9 mouse cellular contexts compared by ENCODE assay signal in genomic region chr9:55542366-55543325, GRCm38 (mm10). TPM values are rescaled to one million over a fixed set of nuclear protein-coding genes. Genes with fewer than 3 reads are reported as not detected.
DNase-seq lines count a peak whose midpoint lies in the region; ATAC-seq and TF ChIP-seq lines count a peak whose summit lies in the region.
"Had no signal": no experiment of that assay in that cellular context is flagged by ENCODE, and none has a peak within 500 bp of the region (broad histone marks: within the 10 kb centered on the region; RNA-seq: fewer than 3 reads in every experiment).

No protein-coding gene starts in this region.

- no peak for TF ChIP-seq CTCF in layer of hippocampus, adult 2 months (conservative IDR thresholded peaks at IDR 0.05)

- H3K9ac ChIP-seq in liver, embryonic 11.5 days (ENCODE audit: low read depth, low read length): peak overlapping the region; percentile 34; the same call in 1 of the 2 replicates
- H3K9ac ChIP-seq in embryonic facial prominence, embryonic 11.5 days (replicated peaks; ENCODE audit: low read length): peak overlapping the region; percentile 60
- no peak overlapping the region; the same call in 1 of the 2 replicates for H3K9ac ChIP-seq in hindbrain, embryonic 16.5 days (ENCODE audit: low read depth, low read length)
- no peak overlapping the region for H3K9ac ChIP-seq in liver, embryonic 16.5 days (ENCODE audit: low read depth, low read length)

- DNase-seq in liver, embryonic 11.5 days (ENCODE audit: low spot score): peak; percentile 58
- no peak for DNase-seq in liver
- peak; percentile 22 for DNase-seq in embryonic facial prominence, embryonic 11.5 days (ENCODE audit: low spot score)
- peak; percentile 33 for DNase-seq in testis, postnatal 14 days (ENCODE audit: low spot score)
- no peak for DNase-seq in layer of hippocampus, adult 2 months (ENCODE audit: low spot score in 2 of 2)
- no peak for DNase-seq in layer of hippocampus, adult 8-10 months (ENCODE audit: low spot score in 2 of 2)

- H3K27me3 ChIP-seq in liver, embryonic 11.5 days (replicated peaks; ENCODE audit: control insufficient read depth, insufficient read depth, low read length): peaks cover 99% of the 10 kb centered on the region
- H3K27me3 ChIP-seq in embryonic facial prominence, embryonic 11.5 days (ENCODE audit: control insufficient read depth, insufficient read depth, low read length): peaks cover 58% of the 10 kb centered on the region
- H3K27me3 ChIP-seq in hindbrain, embryonic 16.5 days (replicated peaks; ENCODE audit: control insufficient read depth, insufficient read depth, low read length): peaks cover 53% of the 10 kb centered on the region
- H3K27me3 ChIP-seq in liver, embryonic 16.5 days (ENCODE audit: control insufficient read depth, insufficient read depth, low read depth, low read length): peaks cover 96% of the 10 kb centered on the region

- no peak overlapping the region for H3K27ac ChIP-seq in liver, embryonic 11.5 days (ENCODE audit: low read depth, low read length)
- H3K27ac ChIP-seq in embryonic facial prominence, embryonic 11.5 days (replicated peaks; ENCODE audit: low read depth, low read length): 0 out of 2 replicates have a peak overlapping the region, but pooled peaks have one; percentile 28
- H3K27ac ChIP-seq in hindbrain, embryonic 16.5 days (ENCODE audit: low read depth, low read length): no peak overlapping the region
- no peak overlapping the region for H3K27ac ChIP-seq in liver, embryonic 16.5 days (ENCODE audit: low read length)
- H3K27ac ChIP-seq in layer of hippocampus, adult 2 months: no peak overlapping the region

- H3K9me3 ChIP-seq in liver, embryonic 11.5 days (ENCODE audit: control insufficient read depth, low read length): peaks cover 2% of the 10 kb centered on the region; the same call in 1 of the 2 replicates
- H3K9me3 ChIP-seq in embryonic facial prominence, embryonic 11.5 days (replicated peaks; ENCODE audit: control insufficient read depth, low read length): no peaks in the 10 kb centered on the region
- H3K9me3 ChIP-seq in hindbrain, embryonic 16.5 days (ENCODE audit: control insufficient read depth, low read length): no peaks in the 10 kb centered on the region
- H3K9me3 ChIP-seq in liver, embryonic 16.5 days (replicated peaks; ENCODE audit: control insufficient read depth, low read length): peaks cover 3% of the 10 kb centered on the region

- 3% methylated on average over 59 of the region's 59 CpGs for WGBS in liver, embryonic 11.5 days
- WGBS in embryonic facial prominence, embryonic 11.5 days: 2% methylated on average over 52 of the region's 59 CpGs
- 1% methylated on average over 59 of the region's 59 CpGs for WGBS in hindbrain, embryonic 16.5 days
- 3% methylated on average over 59 of the region's 59 CpGs for WGBS in liver, embryonic 16.5 days (ENCODE audit: insufficient replicate concordance)

- no peaks in the 10 kb centered on the region for H3K36me3 ChIP-seq in liver, embryonic 11.5 days (ENCODE audit: control insufficient read depth, insufficient read depth, low read length)
- H3K36me3 ChIP-seq in embryonic facial prominence, embryonic 11.5 days (replicated peaks; ENCODE audit: control insufficient read depth, insufficient read depth, low read depth, low read length): no peaks in the 10 kb centered on the region
- no peaks in the 10 kb centered on the region for H3K36me3 ChIP-seq in hindbrain, embryonic 16.5 days (ENCODE audit: control insufficient read depth, insufficient read depth, low read length)
- H3K36me3 ChIP-seq in liver, embryonic 16.5 days (ENCODE audit: control insufficient read depth, insufficient read depth): no peaks in the 10 kb centered on the region

- H3K4me3 ChIP-seq in liver, embryonic 11.5 days (ENCODE audit: low read depth, low read length): peak overlapping the region; percentile 52
- H3K4me3 ChIP-seq in embryonic facial prominence, embryonic 11.5 days (ENCODE audit: low read depth, low read length): peak overlapping the region; percentile 24
- peak overlapping the region; percentile 21; the same call in 1 of the 2 replicates for H3K4me3 ChIP-seq in hindbrain, embryonic 16.5 days (ENCODE audit: low read length)
- peak overlapping the region; percentile 29; the same call in 1 of the 2 replicates for H3K4me3 ChIP-seq in liver, embryonic 16.5 days (ENCODE audit: low read depth, low read length)
- no peak overlapping the region for H3K4me3 ChIP-seq in layer of hippocampus, adult 2 months

- peaks cover 21% of the 10 kb centered on the region for H3K4me1 ChIP-seq in liver, embryonic 11.5 days (replicated peaks; ENCODE audit: control insufficient read depth, insufficient read depth, low read length)
- peaks cover 10% of the 10 kb centered on the region for H3K4me1 ChIP-seq in embryonic facial prominence, embryonic 11.5 days (ENCODE audit: control insufficient read depth, insufficient read depth, low read length)
- H3K4me1 ChIP-seq in hindbrain, embryonic 16.5 days (ENCODE audit: control insufficient read depth, insufficient read depth, low read depth, low read length): peaks cover 20% of the 10 kb centered on the region
- peaks cover 21% of the 10 kb centered on the region for H3K4me1 ChIP-seq in liver, embryonic 16.5 days (ENCODE audit: control insufficient read depth, low read depth, low read length)

- peak overlapping the region; percentile 78 for H3K4me2 ChIP-seq in liver, embryonic 11.5 days
- H3K4me2 ChIP-seq in embryonic facial prominence, embryonic 11.5 days (ENCODE audit: low read depth, low read length): peak overlapping the region; percentile 55
- H3K4me2 ChIP-seq in hindbrain, embryonic 16.5 days (ENCODE audit: low read length): peak overlapping the region; percentile 43
- H3K4me2 ChIP-seq in liver, embryonic 16.5 days (ENCODE audit: low read depth, low read length): peak overlapping the region; percentile 41; the same call in 1 of the 2 replicates

- ATAC-seq in liver, embryonic 11.5 days (replicated peaks; ENCODE audit: low FRiP score): no peak
- ATAC-seq in embryonic facial prominence, embryonic 11.5 days (replicated peaks; ENCODE audit: insufficient number of reproducible peaks, low FRiP score, low TSS enrichment, low read depth): no peak
- ATAC-seq in hindbrain, embryonic 16.5 days: no peak
- ATAC-seq in liver, embryonic 16.5 days (ENCODE audit: low read depth): no peak

RNA-seq across cellular contexts. Expression of gene Isl2, which starts 4.2 kb away (rescaled TPM):
- 2.1 TPM in 2 replicates for polyA plus RNA-seq in liver, embryonic 11.5 days (2014; fragmentation: Nextera tagmentation; extraction: Ambion mirVana)
- polyA plus RNA-seq in embryonic facial prominence, embryonic 11.5 days (2014; fragmentation: Nextera tagmentation; extraction: Ambion mirVana): 23.3 and 30.6 TPM in 2 replicates
- 1.8 and 3.6 TPM in 2 replicates for polyA plus RNA-seq in hindbrain, embryonic 16.5 days (2015; fragmentation: Nextera tagmentation; extraction: Ambion mirVana)
- 0.06 and 0.22 TPM in 2 replicates for polyA plus RNA-seq in liver, embryonic 16.5 days (2015; fragmentation: Nextera tagmentation; extraction: Ambion mirVana)
- not detected for total RNA-seq in layer of hippocampus, adult 2 months (2021)
- under 1 TPM in 1 of 4 experiments, not detected in 3; 0.41 TPM for total RNA-seq in layer of hippocampus, adult 8-10 months (2022)
- total RNA-seq: gastrocnemius, postnatal 36 days had no signal

RNA-seq across cellular contexts. Expression of gene Etfa, which starts 30.6 kb away (rescaled TPM):
- 195 and 217 TPM in 2 replicates for polyA plus RNA-seq in liver, embryonic 11.5 days (2014; fragmentation: Nextera tagmentation; extraction: Ambion mirVana)
- polyA plus RNA-seq in embryonic facial prominence, embryonic 11.5 days (2014; fragmentation: Nextera tagmentation; extraction: Ambion mirVana): 174 and 187 TPM in 2 replicates
- 99.7 and 111 TPM in 2 replicates for polyA plus RNA-seq in hindbrain, embryonic 16.5 days (2015; fragmentation: Nextera tagmentation; extraction: Ambion mirVana)
- 236 and 247 TPM in 2 replicates for polyA plus RNA-seq in liver, embryonic 16.5 days (2015; fragmentation: Nextera tagmentation; extraction: Ambion mirVana)
- total RNA-seq in layer of hippocampus, adult 2 months (2021): 10 to 100 TPM; 38.6 to 44.8 TPM
- total RNA-seq in layer of hippocampus, adult 8-10 months (2022): 10 to 100 TPM; 34.6 to 44.8 (median 40.8) TPM

Comparison
In these comparisons a context has a peak if more than half of its experiments do, and no peak if none do; other contexts are left out.
1. DNase-seq: peak in liver, embryonic 11.5 days (single experiment), embryonic facial prominence, embryonic 11.5 days (single experiment) and testis, postnatal 14 days (single experiment); none in liver (single experiment), layer of hippocampus, adult 2 months (0 of 2) and layer of hippocampus, adult 8-10 months (0 of 2).
2. H3K9ac ChIP-seq: peak in liver, embryonic 11.5 days (single experiment) and embryonic facial prominence, embryonic 11.5 days (single experiment); none in hindbrain, embryonic 16.5 days (single experiment) and liver, embryonic 16.5 days (single experiment).
3. Peak in every context shown above with its lines, with median percentiles within 50 percentile points of each other: H3K4me2 ChIP-seq.